Mouse (Mus musculus) liver, adult 2 months (tissue): ENCODE results near the gene Nwd2. TPM values are rescaled to one million over a fixed set of nuclear protein-coding genes. Genes with fewer than 3 reads are reported as not detected.

Experiments used
- DNase-seq: peaks from one replicate; pipeline ENCODE4 v3.0.0-alpha.2; 2011; ENCODE audit warnings: low read depth, low spot score; ENCODE audit errors: extremely low read depth
- H3K27ac ChIP-seq: fragments of 200-500 bp; replicated peaks from 2 replicates; pipeline ENCODE4 v1.5.1; 2012; ENCODE audit warnings: low read depth, mild to moderate bottlenecking, control low read depth, inconsistent platforms, low read length; ENCODE audit not compliant: insufficient read depth
- H3K27me3 ChIP-seq: fragments of 200-500 bp; 2 replicates; pipeline ENCODE4 v1.6.1; 2012; ENCODE audit warnings: mild to moderate bottlenecking, moderate library complexity, low read length, inconsistent platforms; ENCODE audit not compliant: control insufficient read depth, insufficient read depth
- H3K36me3 ChIP-seq: fragments of 200-500 bp; 2 replicates; pipeline ENCODE4 v1.6.1; 2012; ENCODE audit warnings: low read length, inconsistent platforms; ENCODE audit not compliant: control insufficient read depth, insufficient read depth
- H3K4me1 ChIP-seq: fragments of 200-500 bp; 2 replicates; pipeline ENCODE4 v1.6.1; 2011; ENCODE audit warnings: low read length; ENCODE audit not compliant: control insufficient read depth, insufficient read depth
- H3K4me3 ChIP-seq: fragments of 200-500 bp; 2 replicates; pipeline ENCODE4 v1.5.1; 2011; ENCODE audit warnings: low read depth, mild to moderate bottlenecking, control low read depth, low read length, moderate library complexity; ENCODE audit not compliant: insufficient read depth
- H3K79me2 ChIP-seq: fragments of 200-500 bp; 2 replicates; pipeline ENCODE4 v1.6.1; 2012; ENCODE audit warnings: inconsistent platforms, mild to moderate bottlenecking, low read length, moderate library complexity; ENCODE audit not compliant: control insufficient read depth, insufficient read depth
- H3K9ac ChIP-seq: fragments of 200-500 bp; 2 replicates; pipeline ENCODE4 v1.6.1; 2012; ENCODE audit warnings: low read depth, mild to moderate bottlenecking, control low read depth, inconsistent platforms, low read length
- CTCF ChIP-seq: fragments of 200-500 bp; IDR thresholded peaks from 2 replicates; pipeline ENCODE4 v1.5.1; 2011; ENCODE audit warnings: low read depth, low read length, control low read depth
- POLR2A ChIP-seq: fragments of 200-500 bp; IDR thresholded peaks from 2 replicates; pipeline ENCODE4 v1.6.1; 2011; ENCODE audit warnings: low read length, control low read depth; ENCODE audit not compliant: insufficient read depth; ENCODE audit errors: extremely low read depth
- WGBS: fragments of 180-500 bp; shearing (Covaris S2); methylation state at CpG from one replicate; pipeline ENCODE4 v1.1.7; 2018; 5-methylcytosine and 5-hydroxymethylcytosine counted together
- polyA plus RNA-seq: library from polyadenylated mRNA; depleted of rRNA; stranded (reverse); fragments of >200 nt; gene quantifications from 2 replicates; pipeline ENCODE4 v1.2.3, GENCODE M21; 2012
- total RNA-seq: library from RNA; depleted of rRNA; stranded (reverse); fragments of >200 nt; gene quantifications from 2 replicates; pipeline ENCODE4 v1.2.3, GENCODE M21; 2014

Gene Nwd2
- total and polyA plus RNA-seq, 2 experiments = 0.28 TPM; not detected in 1

DNA sequence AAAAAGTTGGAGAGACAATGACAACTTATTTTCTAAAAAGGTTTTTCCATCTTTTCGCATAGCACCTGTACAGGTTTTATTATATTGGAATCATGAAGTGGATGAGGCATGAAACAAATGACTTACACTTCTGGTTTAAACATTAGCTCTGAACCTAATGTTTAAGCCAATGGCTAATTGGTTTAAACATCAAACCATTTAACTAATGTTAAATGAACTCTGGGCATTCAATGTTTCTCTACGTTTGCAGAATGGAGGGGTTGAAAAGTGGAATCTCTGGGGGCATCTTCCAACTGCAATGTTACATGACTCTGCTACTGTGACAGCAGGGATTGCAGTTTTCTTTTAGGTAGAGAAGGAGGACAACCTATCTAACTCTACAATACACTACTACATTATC, 27.0 kb downstream of the Nwd2 start:
- Histone ChIP-seq H3K9ac (no peak overlapping the region), H3K27ac (no peak overlapping the region), H3K36me3 (no peaks in the 10 kb centered on the region), H3K79me2 (no peaks in the 10 kb centered on the region), H3K4me3 (no peak overlapping the region), H3K27me3 (no peaks in the 10 kb centered on the region), H3K4me1 (no peaks in the 10 kb centered on the region)
- DNase-seq = no peak
- WGBS = 61% methylated on average over 2 of the region's 2 CpGs
- TF ChIP-seq CTCF (no peak), POLR2A (no peak)

DNA sequence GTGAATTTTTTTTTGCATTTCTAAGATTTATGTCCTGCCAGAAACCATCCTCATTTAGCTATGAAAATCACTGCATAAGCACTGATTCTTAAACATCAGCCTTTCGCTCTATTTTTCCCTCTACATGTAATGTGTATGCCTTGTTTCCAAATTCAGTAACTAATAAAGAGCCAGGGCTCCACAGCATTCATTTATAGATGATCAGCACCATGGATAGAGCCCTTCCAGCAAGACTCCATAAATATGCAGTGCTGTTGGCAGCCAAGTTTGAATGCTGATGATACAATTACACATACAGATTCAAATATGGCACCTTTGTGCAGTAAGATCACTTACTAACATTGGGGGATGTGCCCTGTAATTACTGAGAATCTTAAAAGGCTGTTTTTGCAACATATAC, 40.2 kb downstream of the Nwd2 start:
- H3K4me3 ChIP-seq = no peak overlapping the region
- H3K9ac ChIP-seq = no peak overlapping the region
- no peaks in the 10 kb centered on the region for H3K79me2 ChIP-seq
- no peak overlapping the region for H3K27ac ChIP-seq
- no peaks in the 10 kb centered on the region for H3K27me3 ChIP-seq
- DNase-seq = no peak
- H3K36me3 ChIP-seq = no peaks in the 10 kb centered on the region
- 49% methylated on average over 1 of the region's 1 CpGs for WGBS
- H3K4me1 ChIP-seq = no peaks in the 10 kb centered on the region
- TF ChIP-seq POLR2A (no peak), CTCF (no peak)

DNA sequence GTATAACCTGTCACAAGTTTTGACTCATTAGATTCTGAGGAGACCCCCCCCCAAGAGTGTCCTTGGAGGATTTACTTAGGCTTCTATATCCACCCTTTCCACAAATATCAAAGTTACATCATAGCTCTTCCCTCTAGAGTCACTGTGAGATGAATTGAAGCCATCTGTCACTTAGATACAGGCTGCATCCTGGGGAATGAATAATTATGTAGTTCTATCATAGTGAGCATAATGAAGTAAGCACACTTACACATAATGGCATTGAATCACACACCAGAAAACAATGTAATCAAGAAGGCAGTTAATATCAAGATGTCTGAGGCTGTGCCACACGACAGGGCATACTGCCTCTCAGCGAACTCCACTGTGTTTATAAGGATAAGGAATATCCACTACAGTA, 47.9 kb downstream of the Nwd2 start:
- no peak for TF ChIP-seq CTCF
- TF ChIP-seq POLR2A = no peak
- H3K27me3 ChIP-seq = no peaks in the 10 kb centered on the region
- no peaks in the 10 kb centered on the region for H3K4me1 ChIP-seq
- DNase-seq = no peak
- no peaks in the 10 kb centered on the region for H3K79me2 ChIP-seq
- H3K9ac ChIP-seq = no peak overlapping the region
- WGBS = 86% methylated on average over 2 of the region's 2 CpGs
- H3K4me3 ChIP-seq = no peak overlapping the region
- H3K36me3 ChIP-seq = no peaks in the 10 kb centered on the region
- no peak overlapping the region for H3K27ac ChIP-seq

DNA sequence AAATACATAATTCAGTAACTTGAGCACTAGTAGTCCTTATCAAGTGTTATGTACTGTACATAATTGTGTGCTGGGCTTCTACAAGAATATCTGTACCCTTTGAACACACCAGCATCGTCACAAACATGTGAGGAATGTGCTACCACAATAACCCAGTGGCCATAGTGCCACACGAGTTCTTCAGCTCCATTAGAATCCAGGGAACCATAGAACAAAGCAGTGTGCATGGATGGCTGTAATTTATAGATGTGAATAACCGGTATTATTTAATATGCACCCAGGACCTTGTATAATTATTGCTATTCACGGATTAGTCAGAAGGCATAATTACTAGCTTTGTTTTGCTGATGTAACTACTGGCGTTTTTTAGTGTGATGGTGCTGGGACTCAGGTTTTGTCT, 48.3 kb downstream of the Nwd2 start:
- H3K4me1 ChIP-seq = no peaks in the 10 kb centered on the region
- H3K4me3 ChIP-seq = no peak overlapping the region
- no peak overlapping the region for H3K27ac ChIP-seq
- TF ChIP-seq POLR2A = no peak
- no peak for TF ChIP-seq CTCF
- H3K27me3 ChIP-seq = no peaks in the 10 kb centered on the region
- H3K36me3 ChIP-seq = no peaks in the 10 kb centered on the region
- DNase-seq = no peak
- H3K79me2 ChIP-seq = no peaks in the 10 kb centered on the region
- whole genome bisulfite sequencing = 66% methylated on average over 5 of the region's 5 CpGs
- H3K9ac ChIP-seq = no peak overlapping the region

DNA sequence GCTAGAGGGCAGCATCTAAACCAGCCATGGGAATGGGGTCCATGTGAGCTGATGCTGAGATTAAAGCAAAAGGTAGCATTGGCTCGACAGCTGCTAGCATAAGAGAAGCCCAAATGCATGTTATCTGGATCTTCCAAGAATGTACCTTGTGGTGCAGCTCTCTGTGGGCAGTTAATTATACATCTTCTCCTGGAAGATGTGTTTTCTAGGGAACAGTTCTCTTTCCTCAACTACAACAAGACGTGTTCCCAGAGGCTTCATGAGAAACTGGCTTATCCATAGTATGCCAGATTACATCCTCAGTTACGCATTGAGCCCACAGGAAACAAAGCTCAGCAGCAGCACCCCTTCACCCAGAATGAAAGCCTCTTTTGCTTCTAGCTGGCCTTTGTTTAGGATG, 80.1 kb downstream of the Nwd2 start:
- Histone ChIP-seq H3K27me3 (no peaks in the 10 kb centered on the region), H3K27ac (no peak overlapping the region), H3K79me2 (no peaks in the 10 kb centered on the region), H3K9ac (no peak overlapping the region), H3K4me1 (no peaks in the 10 kb centered on the region), H3K4me3 (no peak overlapping the region), H3K36me3 (no peaks in the 10 kb centered on the region)
- DNase-seq = no peak
- TF ChIP-seq CTCF = no peak
- no peak for TF ChIP-seq POLR2A
- 74% methylated on average over 3 of the region's 3 CpGs for WGBS

DNA sequence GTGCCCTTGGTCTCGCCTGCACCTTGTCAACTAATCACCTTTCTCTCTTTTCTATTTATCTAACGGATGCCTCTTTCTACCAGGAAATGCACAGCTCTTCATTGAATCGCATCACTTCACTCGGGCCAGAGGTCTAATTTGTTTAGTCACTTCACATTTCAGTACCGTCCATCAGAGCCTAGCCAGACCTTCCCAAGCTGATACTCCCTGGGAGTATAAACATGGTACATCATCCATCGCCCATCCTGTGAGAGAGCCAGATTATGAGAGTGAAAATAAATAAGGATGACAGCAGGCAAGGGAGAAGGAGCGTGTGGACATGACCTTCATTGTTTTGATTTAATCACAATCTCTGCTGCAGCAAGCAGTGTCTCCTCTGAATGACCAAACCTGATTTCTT, 86.6 kb downstream of the Nwd2 start:
- Histone ChIP-seq H3K36me3 (no peaks in the 10 kb centered on the region), H3K4me1 (no peaks in the 10 kb centered on the region), H3K9ac (no peak overlapping the region), H3K27me3 (no peaks in the 10 kb centered on the region), H3K4me3 (no peak overlapping the region), H3K27ac (no peak overlapping the region), H3K79me2 (no peaks in the 10 kb centered on the region)
- no peak for TF ChIP-seq CTCF
- TF ChIP-seq POLR2A = no peak
- 64% methylated on average over 7 of the region's 7 CpGs for WGBS
- DNase-seq = no peak

DNA sequence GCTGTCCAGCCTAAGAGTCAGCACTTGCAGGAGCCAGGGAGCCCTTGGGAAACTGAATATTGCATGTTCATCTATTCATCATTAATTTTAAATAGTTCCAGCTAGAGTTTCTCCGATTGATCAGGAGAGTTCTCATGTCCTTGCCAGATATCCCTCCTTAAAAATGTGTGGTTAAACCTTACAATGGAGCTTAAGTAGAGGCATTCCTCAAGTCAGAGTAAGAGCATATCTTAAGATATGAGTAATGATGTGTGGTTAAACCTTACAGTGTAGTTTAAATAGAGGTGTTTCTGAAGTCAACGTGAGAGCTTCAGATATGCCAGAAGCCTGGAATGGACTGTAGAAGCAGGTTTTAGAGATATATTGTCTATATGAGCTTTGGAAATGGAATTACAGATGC, 94.5 kb downstream of the Nwd2 start:
- WGBS = 80% methylated on average over 2 of the region's 2 CpGs
- TF ChIP-seq CTCF = no peak
- TF ChIP-seq POLR2A = no peak
- no peak overlapping the region for H3K4me3 ChIP-seq
- H3K79me2 ChIP-seq = no peaks in the 10 kb centered on the region
- H3K27ac ChIP-seq = no peak overlapping the region
- no peaks in the 10 kb centered on the region for H3K27me3 ChIP-seq
- no peak overlapping the region for H3K9ac ChIP-seq
- no peaks in the 10 kb centered on the region for H3K36me3 ChIP-seq
- DNase-seq = no peak
- H3K4me1 ChIP-seq = no peaks in the 10 kb centered on the region
